Mouse (Mus musculus) heart, postnatal 0 days (tissue): ENCODE measurements at regions not wholly inside any gene's neighbourhood (a gene's known extent, or its start where the extent isn't known, plus 50 kb on each side); places are given as distances from the start of the nearest gene placed in this dataset.

Experiments
- CTCF ChIP-seq: IDR thresholded peaks from 2 replicates; pipeline ENCODE4 v1.5.1; 2016; ENCODE audit warnings: antibody characterized with exemption, control low read depth, low read depth
- EP300 ChIP-seq: IDR thresholded peaks from 2 replicates; pipeline ENCODE4 v1.6.1; 2016; ENCODE audit warnings: antibody characterized with exemption, low read depth

DNA sequence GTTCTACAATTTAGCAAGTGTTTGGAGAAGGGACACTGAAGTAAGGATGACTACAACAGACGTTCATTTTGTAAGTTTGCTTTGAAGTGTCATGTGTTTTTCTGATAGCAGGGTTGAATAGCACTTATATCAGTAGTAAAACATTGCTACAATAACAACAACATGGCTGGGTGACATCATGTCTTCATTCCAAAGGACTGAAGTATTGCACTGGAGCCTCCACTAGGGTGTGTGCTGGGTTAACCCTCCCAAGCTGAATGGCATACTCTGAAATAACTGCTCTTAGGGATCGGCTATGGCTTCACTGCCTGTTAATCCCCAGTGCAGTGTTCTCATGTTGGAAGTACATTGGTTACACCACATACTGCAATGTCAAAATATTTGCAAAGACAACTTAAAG, 68.5 kb upstream of the Nxt1 start:
- TF ChIP-seq CTCF (no peak), EP300 (no peak)
